Comparison of ENCODE assay signal across 28 mouse cellular contexts in genomic region chr2:34424186-34424585, GRCm38 (mm10).
"Had no signal": no experiment of that assay in that cellular context is flagged by ENCODE, and none has a peak within 500 bp of the region (broad histone marks: within the 10 kb centered on the region; RNA-seq: fewer than 3 reads in every experiment).

No protein-coding gene starts in this region.

- H3K4me1 ChIP-seq: embryonic facial prominence, embryonic 10.5 days; forebrain, embryonic 12.5 days; forebrain, embryonic 15.5 days; heart, embryonic 10.5 days had no signal

- ATAC-seq: forebrain, embryonic 13.5 days; forebrain, embryonic 14.5 days; forebrain, embryonic 15.5 days; forebrain, embryonic 16.5 days; forebrain, postnatal 0 days had no signal

- H3K27ac ChIP-seq: embryonic facial prominence, embryonic 10.5 days; embryonic facial prominence, embryonic 12.5 days; embryonic facial prominence, embryonic 13.5 days; embryonic facial prominence, embryonic 15.5 days; forebrain, embryonic 10.5 days; forebrain, embryonic 12.5 days; forebrain, embryonic 13.5 days; forebrain, embryonic 15.5 days; gastrocnemius, adult 2 months; heart, adult 2 months; heart, embryonic 10.5 days had no signal

- H3K36me3 ChIP-seq: embryonic facial prominence, embryonic 12.5 days; embryonic facial prominence, embryonic 15.5 days; forebrain, embryonic 10.5 days; forebrain, embryonic 12.5 days; forebrain, embryonic 15.5 days had no signal

- H3K4me3 ChIP-seq: embryonic facial prominence, embryonic 10.5 days; embryonic facial prominence, embryonic 12.5 days; embryonic facial prominence, embryonic 13.5 days; embryonic facial prominence, embryonic 15.5 days; erythroblast, embryonic 14.5 days; forebrain, embryonic 10.5 days; forebrain, embryonic 12.5 days; forebrain, embryonic 13.5 days; forebrain, embryonic 15.5 days; gastrocnemius, adult 2 months; heart, adult 2 months; heart, embryonic 10.5 days had no signal

- H3K9me3 ChIP-seq: embryonic facial prominence, embryonic 10.5 days; embryonic facial prominence, embryonic 12.5 days; embryonic facial prominence, embryonic 13.5 days; embryonic facial prominence, embryonic 15.5 days; forebrain, embryonic 10.5 days; forebrain, embryonic 12.5 days; forebrain, embryonic 13.5 days; forebrain, embryonic 15.5 days; heart, embryonic 10.5 days had no signal

- H3K27me3 ChIP-seq: embryonic facial prominence, embryonic 12.5 days; embryonic facial prominence, embryonic 13.5 days; embryonic facial prominence, embryonic 15.5 days; forebrain, embryonic 12.5 days; forebrain, embryonic 13.5 days; forebrain, embryonic 15.5 days had no signal

- H3K9ac ChIP-seq: embryonic facial prominence, embryonic 12.5 days; embryonic facial prominence, embryonic 13.5 days; embryonic facial prominence, embryonic 15.5 days; forebrain, embryonic 12.5 days; forebrain, embryonic 13.5 days; forebrain, embryonic 15.5 days; forebrain, postnatal 0 days had no signal

- H3K4me2 ChIP-seq: embryonic facial prominence, embryonic 12.5 days; embryonic facial prominence, embryonic 13.5 days; embryonic facial prominence, embryonic 15.5 days; forebrain, embryonic 12.5 days; forebrain, embryonic 13.5 days; forebrain, embryonic 15.5 days had no signal

- DNase-seq: cerebellum, adult 8-10 months; cerebellum, adult 9-10 months; cerebellum, adult 9-11 months; cerebellum, postnatal 10 days; cerebellum, postnatal 14 days; cerebellum, postnatal 25 days; cerebellum, postnatal 36 days; embryo, embryonic 11 days; forebrain, postnatal 0 days; gastrocnemius, adult 2 months; gastrocnemius, postnatal 10 days; gastrocnemius, postnatal 14 days; gastrocnemius, postnatal 25 days; gastrocnemius, postnatal 36 days; heart, adult 18-20 months; heart, adult 2 months had no signal
